ENCODE assay signal across 9 mouse cellular contexts in the genomic region with DNA sequence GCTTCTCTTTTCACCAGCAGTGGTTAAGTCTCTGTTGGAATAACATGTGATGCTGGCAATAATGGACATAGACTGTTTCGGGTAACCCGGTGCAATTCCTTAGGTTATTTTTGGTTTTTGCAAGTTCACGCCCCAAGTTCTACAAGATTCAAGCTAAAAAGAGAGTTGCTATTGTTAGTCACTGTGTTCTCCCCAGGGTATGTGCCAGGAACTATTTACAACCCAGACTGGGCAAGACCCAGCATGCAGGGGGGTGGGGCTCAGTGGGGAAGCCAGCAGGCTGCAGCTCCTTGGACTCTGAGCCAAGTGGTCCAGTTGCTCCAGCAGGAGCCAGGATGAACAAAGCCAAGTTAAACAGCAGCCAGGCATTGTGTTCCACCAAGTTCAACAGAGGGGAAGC. TPM values are rescaled to one million over a fixed set of nuclear protein-coding genes. Genes with fewer than 3 reads are reported as not detected.
DNase-seq lines count a peak whose midpoint lies in the region; ATAC-seq lines count a peak whose summit lies in the region.
"Had no signal": no experiment of that assay in that cellular context is flagged by ENCODE, and none has a peak within 500 bp of the region (broad histone marks: within the 10 kb centered on the region; RNA-seq: fewer than 3 reads in every experiment).

No protein-coding gene starts in this region.

- DNase-seq in ovary, adult 18-20 months (ENCODE audit: low spot score): peak; percentile 69
- DNase-seq in ovary, postnatal 10 days (ENCODE audit: low spot score): no peak
- peak; percentile 29 to 56 for DNase-seq in cerebellum, postnatal 25 days
- peak; percentile 63 for DNase-seq in left cerebral cortex, adult 11 months (ENCODE audit: low spot score)
- DNase-seq in right cerebral cortex, postnatal 14 days: peak; percentile 70
- no peak for DNase-seq in embryo, embryonic 10.5 days (ENCODE audit: low spot score)

- H3K4me2 ChIP-seq in heart, embryonic 16.5 days (ENCODE audit: low read depth, low read length): 0 out of 2 replicates have a peak overlapping the region, but pooled peaks have one; percentile 7

- H3K4me1 ChIP-seq in heart, embryonic 16.5 days (ENCODE audit: control insufficient read depth, insufficient read depth, low read length): peaks cover 41% of the 10 kb centered on the region

- 32% methylated on average over 3 of the region's 3 CpGs for WGBS in heart, embryonic 16.5 days

- H3K36me3 ChIP-seq in heart, embryonic 16.5 days (ENCODE audit: control insufficient read depth, insufficient read depth): no peaks in the 10 kb centered on the region

- H3K27me3 ChIP-seq in heart, embryonic 16.5 days (ENCODE audit: control insufficient read depth, insufficient read depth, low read length): no peaks in the 10 kb centered on the region

- peak overlapping the region; percentile 88 for H3K27ac ChIP-seq in heart, embryonic 16.5 days (ENCODE audit: low read length)
- H3K27ac ChIP-seq: liver, embryonic 14.5 days had no signal

- ATAC-seq in heart, embryonic 16.5 days (replicated peaks; ENCODE audit: extremely low read depth, insufficient read depth, low FRiP score): peak; percentile 77
- ATAC-seq in megakaryocyte-erythroid progenitor cell, adult 5-6 weeks (replicated peaks; ENCODE audit: low FRiP score, low TSS enrichment, poor library complexity, severe bottlenecking): no peak

- no peak overlapping the region for H3K9ac ChIP-seq in heart, embryonic 16.5 days (ENCODE audit: low read length)
- H3K9ac ChIP-seq: liver, embryonic 14.5 days had no signal

- H3K9me3 ChIP-seq in heart, embryonic 16.5 days (replicated peaks; ENCODE audit: control insufficient read depth, low read length): no peaks in the 10 kb centered on the region

- H3K4me3 ChIP-seq in heart, embryonic 16.5 days (ENCODE audit: low read length): no peak overlapping the region

RNA-seq across cellular contexts. Expression of gene Nrbf2, which starts 2.8 kb away (rescaled TPM):
- 29.8 and 33.0 TPM in 2 replicates for polyA plus RNA-seq in heart, embryonic 16.5 days (2015; fragmentation: Nextera tagmentation; extraction: Ambion mirVana)
- total RNA-seq in megakaryocyte-erythroid progenitor cell, adult 5-6 weeks (2014; fragmentation: Nextera tagmentation): 26.4 and 33.3 TPM in 2 replicates
- 24.0 and 32.0 TPM in 2 replicates for total RNA-seq in megakaryocyte-erythroid progenitor cell, adult 5-6 weeks (2017)

Comparison
In these comparisons a context has a peak if more than half of its experiments do, and no peak if none do; other contexts are left out.
1. DNase-seq: peak in ovary, adult 18-20 months (single experiment), cerebellum, postnatal 25 days (2 of 2), left cerebral cortex, adult 11 months (single experiment) and right cerebral cortex, postnatal 14 days (single experiment); none in ovary, postnatal 10 days (single experiment) and embryo, embryonic 10.5 days (single experiment).